In the genomic region with DNA sequence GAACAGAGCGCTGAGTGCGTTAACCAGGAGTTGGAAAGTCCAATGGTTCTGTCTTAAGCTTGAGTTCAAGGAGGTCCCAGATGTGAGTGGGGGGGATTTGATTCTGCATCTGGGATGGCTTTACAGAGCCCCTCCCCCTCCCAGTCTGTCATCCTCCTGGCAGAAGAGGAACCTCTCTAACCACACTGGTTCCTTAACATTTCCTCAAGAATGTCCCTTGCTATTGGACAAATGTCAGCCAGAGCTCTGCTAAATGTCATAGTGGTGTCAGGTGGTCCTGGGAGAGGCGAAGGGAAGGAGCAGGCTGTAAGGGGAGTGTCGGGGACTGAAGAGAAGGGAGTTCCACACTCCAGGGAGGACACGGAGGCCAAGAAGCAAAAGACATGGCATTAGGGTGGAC, we compare ENCODE assay signal across 9 mouse cellular contexts. TPM values are rescaled to one million over a fixed set of nuclear protein-coding genes. Genes with fewer than 3 reads are reported as not detected.
A peak's percentile ranks its signal among the peaks of the same experiment; 100 is the strongest.
DNase-seq lines count a peak whose midpoint lies in the region; ATAC-seq and TF ChIP-seq lines count a peak whose summit lies in the region.
"Had no signal": no experiment of that assay in that cellular context is flagged by ENCODE, and none has a peak within 500 bp of the region (broad histone marks: within the 10 kb centered on the region; RNA-seq: fewer than 3 reads in every experiment).

No protein-coding gene starts in this region.

- no peaks in the 10 kb centered on the region for H3K36me3 ChIP-seq in kidney, postnatal 0 days (ENCODE audit: insufficient read depth, low read length)
- H3K36me3 ChIP-seq in heart, postnatal 0 days (replicated peaks; ENCODE audit: control insufficient read depth, insufficient read depth, low read length): no peaks in the 10 kb centered on the region
- peaks cover 6% of the 10 kb centered on the region; the same call in 1 of the 2 replicates for H3K36me3 ChIP-seq in macrophage (ENCODE audit: inconsistent target)
- H3K36me3 ChIP-seq: hindbrain, embryonic 10.5 days had no signal

- H3K27me3 ChIP-seq in kidney, postnatal 0 days (ENCODE audit: insufficient read depth, low read length): no peaks in the 10 kb centered on the region
- H3K27me3 ChIP-seq in heart, postnatal 0 days (ENCODE audit: control insufficient read depth, insufficient read depth, low read length): no peaks in the 10 kb centered on the region

- peak overlapping the region; percentile 76; the same call in 1 of the 2 replicates for H3K27ac ChIP-seq in kidney, postnatal 0 days
- H3K27ac ChIP-seq in bone marrow, adult 2 months (ENCODE audit: control insufficient read depth, insufficient read depth, low read depth, low read length, poor library complexity): peak overlapping the region; percentile 27; the same call in 1 of the 2 replicates
- H3K27ac ChIP-seq in heart, postnatal 0 days (ENCODE audit: low read depth): peak overlapping the region; percentile 90
- H3K27ac ChIP-seq in macrophage: peak overlapping the region; percentile 77

- no peaks in the 10 kb centered on the region for H3K9me3 ChIP-seq in kidney, postnatal 0 days (replicated peaks; ENCODE audit: low read length)
- no peaks in the 10 kb centered on the region for H3K9me3 ChIP-seq in heart, postnatal 0 days (replicated peaks; ENCODE audit: control insufficient read depth, low read length)
- H3K9me3 ChIP-seq: hindbrain, embryonic 10.5 days had no signal

- TF ChIP-seq CTCF in kidney, postnatal 0 days (IDR thresholded peaks at IDR 0.05; ENCODE audit: low read depth): no peak
- no peak for TF ChIP-seq CTCF in bone marrow, adult 2 months (IDR thresholded peaks at IDR 0.05; ENCODE audit: control insufficient read depth, insufficient read depth, low read length)
- TF ChIP-seq CTCF in heart, postnatal 0 days (IDR thresholded peaks at IDR 0.05; ENCODE audit: low read depth): no peak

- no peak overlapping the region for H3K4me3 ChIP-seq in kidney, postnatal 0 days (replicated peaks; ENCODE audit: low read depth, low read length)
- H3K4me3 ChIP-seq in bone marrow, adult 2 months (replicated peaks; ENCODE audit: control insufficient read depth, low read depth, low read length): peak overlapping the region; percentile 4
- peak overlapping the region; percentile 56 for H3K4me3 ChIP-seq in heart, postnatal 0 days (ENCODE audit: low read depth, low read length)
- H3K4me3 ChIP-seq in macrophage (ENCODE audit: inconsistent target): peak overlapping the region; percentile 21; the same call in 1 of the 2 replicates
- H3K4me3 ChIP-seq: hindbrain, embryonic 10.5 days had no signal

- peaks cover 55% of the 10 kb centered on the region; the same call in 1 of the 2 replicates for H3K79me2 ChIP-seq in macrophage (ENCODE audit: inconsistent target)

- no peak for ATAC-seq in kidney, postnatal 0 days (replicated peaks; ENCODE audit: low FRiP score, low read depth)
- peak; percentile 45 for ATAC-seq in heart, postnatal 0 days (ENCODE audit: insufficient read depth, low read depth)

- TF ChIP-seq POLR2A in bone marrow, adult 2 months (IDR thresholded peaks at IDR 0.05; ENCODE audit: borderline replicate concordance, control insufficient read depth, low read depth, low read length): no peak

- WGBS in kidney, postnatal 0 days: 62% methylated on average over 5 of the region's 5 CpGs
- 26% methylated on average over 5 of the region's 5 CpGs for WGBS in bone marrow, adult 2 months
- 42% methylated on average over 5 of the region's 5 CpGs for WGBS in heart, postnatal 0 days
- 39% methylated on average over 5 of the region's 5 CpGs for WGBS in macrophage (ENCODE audit: missing documents)

- intact Hi-C loops in gastrocnemius, postnatal 36 days (cut with DNase I): no loop called here

- H3K4me2 ChIP-seq in kidney, postnatal 0 days (ENCODE audit: low read length): peak overlapping the region; percentile 44
- peak overlapping the region; percentile 58 for H3K4me2 ChIP-seq in heart, postnatal 0 days (ENCODE audit: low read depth, low read length)

- H3K9ac ChIP-seq in kidney, postnatal 0 days (ENCODE audit: low read depth, low read length): no peak overlapping the region
- H3K9ac ChIP-seq in heart, postnatal 0 days (replicated peaks; ENCODE audit: low read depth, low read length): peak overlapping the region; percentile 20; the same call in 1 of the 2 replicates

- TF ChIP-seq EP300 in heart, postnatal 0 days (IDR thresholded peaks at IDR 0.05; ENCODE audit: low read depth): no peak

- H3K4me1 ChIP-seq in kidney, postnatal 0 days (replicated peaks; ENCODE audit: insufficient read depth, low read length): no peaks in the 10 kb centered on the region
- H3K4me1 ChIP-seq in bone marrow, adult 2 months (ENCODE audit: control insufficient read depth, insufficient read depth, low read length): peaks cover 15% of the 10 kb centered on the region
- H3K4me1 ChIP-seq in heart, postnatal 0 days (ENCODE audit: control insufficient read depth, insufficient read depth): peaks cover 6% of the 10 kb centered on the region; the same call in 1 of the 2 replicates

- DNase-seq in kidney, postnatal 0 days (ENCODE audit: low spot score): no peak
- no peak for DNase-seq in kidney, adult 18-20 months
- DNase-seq in heart, postnatal 0 days (ENCODE audit: low spot score): no peak
- DNase-seq in gastrocnemius, postnatal 36 days: no peak
- no peak for DNase-seq in testis, postnatal 10 days (ENCODE audit: low spot score)
- DNase-seq: layer of hippocampus, postnatal 36 days had no signal

RNA-seq across cellular contexts. Expression of a gene that starts 0.7 kb away (rescaled TPM):
- polyA plus RNA-seq in kidney, postnatal 0 days (2015; fragmentation: Nextera tagmentation; extraction: Ambion mirVana): 10.5 and 13.1 TPM in 2 replicates
- 18.6 and 39.0 TPM in 2 replicates for polyA plus RNA-seq in bone marrow, adult 2 months (2011; ENCODE audit: insufficient read depth, insufficient read length, low replicate concordance, missing spikeins)
- total RNA-seq in heart, postnatal 0 days (2014; rRNA removed; ENCODE audit: low replicate concordance): 11.4 and 13.4 TPM in 2 replicates
- polyA plus RNA-seq in heart, postnatal 0 days (2015; fragmentation: Nextera tagmentation; extraction: Ambion mirVana): 13.3 and 14.3 TPM in 2 replicates
- total RNA-seq in macrophage (2018; cell fraction: chromatin; rRNA removed): 100 to 1,000 TPM in 2 of 26 experiments, 10 to 100 TPM in 22, 1 to 10 TPM in 2; 5.7 to 110 (median 41.7) TPM
- total RNA-seq in macrophage (2018; cell fraction: cytosol; rRNA removed): 10 to 100 TPM; 10.2 to 71.2 (median 34.2) TPM
- 10 to 100 TPM; 10.8 to 88.2 (median 46.4) TPM for total RNA-seq in macrophage (2018; cell fraction: nucleus; rRNA removed)
- polyA plus RNA-seq in macrophage (2018): 22.4 to 35.6 TPM (median 30.2 TPM) in 3 replicates
- 1 to 10 TPM; 2.8 to 3.6 TPM for total RNA-seq in gastrocnemius, postnatal 36 days (2021)

RNA-seq across cellular contexts. Expression of a gene that starts 5.9 kb away (rescaled TPM):
- polyA plus RNA-seq in kidney, postnatal 0 days (2015; fragmentation: Nextera tagmentation; extraction: Ambion mirVana): 32.6 and 32.9 TPM in 2 replicates
- 38.7 and 94.0 TPM in 2 replicates for polyA plus RNA-seq in bone marrow, adult 2 months (2011; ENCODE audit: insufficient read depth, insufficient read length, low replicate concordance, missing spikeins)
- total RNA-seq in heart, postnatal 0 days (2014; rRNA removed; ENCODE audit: low replicate concordance): 0.66 and 26.8 TPM in 2 replicates
- polyA plus RNA-seq in heart, postnatal 0 days (2015; fragmentation: Nextera tagmentation; extraction: Ambion mirVana): 38.7 and 40.1 TPM in 2 replicates
- total RNA-seq in macrophage (2018; cell fraction: chromatin; rRNA removed): 10 to 100 TPM in 20 of 26 experiments, 1 to 10 TPM in 6; 3.8 to 78.4 (median 31.9) TPM
- 100 to 1,000 TPM; 135 to 329 (median 231) TPM for total RNA-seq in macrophage (2018; cell fraction: cytosol; rRNA removed)
- 100 to 1,000 TPM in 8 of 26 experiments, 10 to 100 TPM in 18; 11.9 to 175 (median 78.7) TPM for total RNA-seq in macrophage (2018; cell fraction: nucleus; rRNA removed)
- polyA plus RNA-seq in macrophage (2018): 226 to 415 TPM (median 244 TPM) in 3 replicates
- 1 to 10 TPM; 4.2 to 5.5 TPM for total RNA-seq in gastrocnemius, postnatal 36 days (2021)

RNA-seq across cellular contexts. Expression of a gene that starts 18.7 kb away (rescaled TPM):
- 0.17 TPM in 1 of 2 replicates, not detected in the other for polyA plus RNA-seq in kidney, postnatal 0 days (2015; fragmentation: Nextera tagmentation; extraction: Ambion mirVana)
- polyA plus RNA-seq in bone marrow, adult 2 months (2011; ENCODE audit: insufficient read depth, insufficient read length, low replicate concordance, missing spikeins): 18.9 and 23.4 TPM in 2 replicates
- 45.0 and 46.6 TPM in 2 replicates for total RNA-seq in heart, postnatal 0 days (2014; rRNA removed; ENCODE audit: low replicate concordance)
- polyA plus RNA-seq in heart, postnatal 0 days (2015; fragmentation: Nextera tagmentation; extraction: Ambion mirVana): 6.7 and 7.9 TPM in 2 replicates
- 1 to 10 TPM in 6 of 26 experiments, under 1 TPM in 3, not detected in 17; 0.41 to 4.3 (median 1.5) TPM for total RNA-seq in macrophage (2018; cell fraction: chromatin; rRNA removed)
- total RNA-seq in macrophage (2018; cell fraction: cytosol; rRNA removed): 10 to 100 TPM in 8 of 26 experiments, 1 to 10 TPM in 18; 1.5 to 25.0 (median 5.8) TPM
- 1 to 10 TPM in 22 of 26 experiments, under 1 TPM in 3, not detected in 1; 0.29 to 7.2 (median 1.8) TPM for total RNA-seq in macrophage (2018; cell fraction: nucleus; rRNA removed)
- 6.3 to 10.9 TPM (median 7.8 TPM) in 3 replicates for polyA plus RNA-seq in macrophage (2018)
- 100 to 1,000 TPM; 287 to 314 TPM for total RNA-seq in gastrocnemius, postnatal 36 days (2021)

Comparison
In these comparisons a context has a peak if more than half of its experiments do, and no peak if none do; other contexts are left out.
1. H3K27ac ChIP-seq: peak in every context shown above with its lines; median percentile 90 in heart, postnatal 0 days; 77 in macrophage; 76 in kidney, postnatal 0 days; 27 in bone marrow, adult 2 months.